Mouse (Mus musculus) left cerebral cortex, postnatal 14 days (tissue): ENCODE results near the gene Ints1. TPM values are rescaled to one million over a fixed set of nuclear protein-coding genes. Genes with fewer than 3 reads are reported as not detected.

ENCODE experiments used
- DNase-seq, 2 experiments: peaks; one replicate each; pipeline ENCODE4 v3.0.0; 2021 to 2022; ENCODE audit warnings: low spot score in 2 of 2, mixed read lengths in 1 of 2
- intact Hi-C: fragments of 180-260 bp; cut with DNase I; formaldehyde crosslinking; loops from one replicate; pipeline ENCODE4 v1.15.1; 2025
- long read RNA-seq, 2 experiments: library from polyadenylated mRNA; stranded (forward); transcript quantifications; one replicate each; pipeline ENCODE4 v2.0.0; 2021
- total RNA-seq, 2 experiments: library from RNA; stranded (reverse); gene quantifications; 2 replicates each; pipeline ENCODE4 v1.2.3; 2021

Gene Ints1
- total RNA-seq = 100 to 1,000 TPM in 1 of 2 experiments, 10 to 100 TPM in 1; 96.8 to 102 TPM
- long read RNA-seq, experiment 1, full-length matches to known transcripts = 5 of 40 reads
- long read RNA-seq, experiment 1, partial matches to known transcripts = 32 of 40 reads
- long read RNA-seq, experiment 1, other reads (novel, unspliced or antisense) = 3 of 40 reads
- long read RNA-seq, experiment 2, full-length matches to known transcripts = 7 of 32 reads
- long read RNA-seq, experiment 2, partial matches to known transcripts = 18 of 32 reads
- long read RNA-seq, experiment 2, other reads (novel, unspliced or antisense) = 7 of 32 reads

GRCm38 (mm10) chr5:139775216-139775926, at the start of gene Ints1:
Gene Ints1 (minus strand): TSS chr5:139775674.
- intact Hi-C loops = no loop called here
- peak; percentile 99 for DNase-seq

GRCm38 (mm10) chr5:139824531-139824930, 49.1 kb upstream of the Ints1 start:
- no peak for DNase-seq
- intact Hi-C loops = no loop called here

- no peak for DNase-seq
These were observed 46.3 kb upstream of the Ints1 start for GRCm38 (mm10) chr5:139821466-139822459.

GRCm38 (mm10) chr5:139819538-139820181, 44.2 kb upstream of the Ints1 start, which contains the start of gene Tmem184a:
Gene Tmem184a (minus strand): TSS chr5:139819917.
- intact Hi-C loops = no loop called here
- no peak for DNase-seq

More at GRCm38 (mm10) chr5:139821466-139822459, 46.3 kb upstream of the Ints1 start:
- intact Hi-C loops = no loop called here

- peak; percentile 34 to 39 for DNase-seq
- intact Hi-C loops = no loop called here
These were observed 43.3 kb upstream of the Ints1 start for GRCm38 (mm10) chr5:139818801-139819200.

- intact Hi-C loops = no loop called here
- no peak for DNase-seq
These were observed 42.6 kb upstream of the Ints1 start for GRCm38 (mm10) chr5:139818056-139818455.

- intact Hi-C loops = no loop called here
- DNase-seq = no peak
These were observed 41.8 kb upstream of the Ints1 start for GRCm38 (mm10) chr5:139817292-139817691.

- intact Hi-C loops = no loop called here
- DNase-seq = no peak
These were observed 41.0 kb upstream of the Ints1 start for GRCm38 (mm10) chr5:139816445-139816844.

- no peak for DNase-seq
- intact Hi-C loops = no loop called here
These were observed 40.5 kb upstream of the Ints1 start for GRCm38 (mm10) chr5:139815964-139816363.

GRCm38 (mm10) chr5:139813963-139814381, 38.5 kb upstream of the Ints1 start:
- intact Hi-C loops = no loop called here
- DNase-seq = no peak

GRCm38 (mm10) chr5:139813126-139813490, 37.6 kb upstream of the Ints1 start:
- intact Hi-C loops = no loop called here
- no peak for DNase-seq

GRCm38 (mm10) chr5:139812398-139813125, 37.1 kb upstream of the Ints1 start:
- intact Hi-C loops = no loop called here

GRCm38 (mm10) chr5:139811677-139812397, 36.4 kb upstream of the Ints1 start:
- DNase-seq = no peak
- intact Hi-C loops = no loop called here

More at GRCm38 (mm10) chr5:139812398-139813125, 37.1 kb upstream of the Ints1 start:
- no peak for DNase-seq

- DNase-seq = no peak
These were observed 33.9 kb upstream of the Ints1 start for GRCm38 (mm10) chr5:139809397-139809796.

GRCm38 (mm10) chr5:139805924-139806323, 30.4 kb upstream of the Ints1 start:
- intact Hi-C loops = no loop called here
- no peak for DNase-seq

More at GRCm38 (mm10) chr5:139809397-139809796, 33.9 kb upstream of the Ints1 start:
- intact Hi-C loops = no loop called here

- intact Hi-C loops = no loop called here
- DNase-seq = no peak
These were observed 29.2 kb upstream of the Ints1 start for GRCm38 (mm10) chr5:139804573-139805111.

- no peak for DNase-seq
- intact Hi-C loops = no loop called here
These were observed 28.7 kb upstream of the Ints1 start for GRCm38 (mm10) chr5:139804107-139804551.
